Mouse (Mus musculus) left cerebral cortex, adult 11 months (tissue): Measurements from ENCODE around the gene Gm17651.

Experiments used
- DNase-seq: peaks from one replicate; pipeline ENCODE4 v3.0.0; 2022; ENCODE audit warnings: low spot score

Gene Gm17651

GRCm38 (mm10) chr3:97678416-97678815, 3.9 kb upstream of the Gm17651 start:
- no peak for DNase-seq

GRCm38 (mm10) chr3:97676126-97676525, 1.6 kb upstream of the Gm17651 start:
- DNase-seq: no peak

- DNase-seq: no peak
Observed at GRCm38 (mm10) chr3:97667093-97667675, 7.3 kb downstream of the Gm17651 start.

GRCm38 (mm10) chr3:97666154-97666553, 8.3 kb downstream of the Gm17651 start:
- DNase-seq: no peak

- no peak for DNase-seq
Observed at GRCm38 (mm10) chr3:97665525-97665924, 9.0 kb downstream of the Gm17651 start.

- DNase-seq: no peak
Observed at GRCm38 (mm10) chr3:97661206-97661605, 13.3 kb downstream of the Gm17651 start.

- no peak for DNase-seq
Observed at GRCm38 (mm10) chr3:97659746-97660145, 14.7 kb downstream of the Gm17651 start.

GRCm38 (mm10) chr3:97658426-97659193, 15.9 kb downstream of the Gm17651 start:
- no peak for DNase-seq

GRCm38 (mm10) chr3:97657655-97658411, 16.7 kb downstream of the Gm17651 start, which contains the start of gene Prkab2:
TSS of gene Prkab2 (plus strand) at chr3:97658193.
- DNase-seq: peak; percentile 99

- no peak for DNase-seq
Observed at GRCm38 (mm10) chr3:97654901-97655300, 19.6 kb downstream of the Gm17651 start.

- DNase-seq: no peak
Observed at GRCm38 (mm10) chr3:97653781-97654180, 20.7 kb downstream of the Gm17651 start.

GRCm38 (mm10) chr3:97651604-97652003, 22.9 kb downstream of the Gm17651 start:
- DNase-seq: no peak

- DNase-seq: no peak
Observed at GRCm38 (mm10) chr3:97649469-97649868, 25.0 kb downstream of the Gm17651 start.

- no peak for DNase-seq
Observed at GRCm38 (mm10) chr3:97649022-97649421, 25.5 kb downstream of the Gm17651 start.

- DNase-seq: no peak
Observed at GRCm38 (mm10) chr3:97648518-97648917, 26.0 kb downstream of the Gm17651 start.

GRCm38 (mm10) chr3:97642001-97642400, 32.5 kb downstream of the Gm17651 start:
- DNase-seq: no peak

GRCm38 (mm10) chr3:97641396-97641795, 33.1 kb downstream of the Gm17651 start:
- no peak for DNase-seq

GRCm38 (mm10) chr3:97634288-97634761, 40.2 kb downstream of the Gm17651 start:
- no peak for DNase-seq

GRCm38 (mm10) chr3:97633456-97633855, 41.0 kb downstream of the Gm17651 start:
- no peak for DNase-seq

- no peak for DNase-seq
Observed at GRCm38 (mm10) chr3:97631258-97631860, 43.1 kb downstream of the Gm17651 start.

GRCm38 (mm10) chr3:97630746-97631145, 43.7 kb downstream of the Gm17651 start:
- no peak for DNase-seq

GRCm38 (mm10) chr3:97629941-97630340, 44.6 kb downstream of the Gm17651 start:
- no peak for DNase-seq
